Mouse (Mus musculus): ENCODE data around the gene Gng13. TPM values are rescaled to one million over a fixed set of nuclear protein-coding genes. Genes with fewer than 3 reads are reported as not detected.
A peak's percentile ranks its signal among the peaks of the same experiment; 100 is the strongest.
"Not testable (repeated sequence)": the region's sequence is repeated elsewhere in the genome, so short reads cannot be mapped to it uniquely, and the experiment has no call there.

Gng13 gene
- total RNA-seq, 2 experiments from 2014 or later, result 1.8 TPM; not detected in 1

GRCm38 (mm10) chr17:25728009-25728270, 11.0 kb downstream of the Gng13 start:
- no peak for DNase-seq (ENCODE audit: low spot score in 2 of 2)

- peak; percentile 71 to 76 for DNase-seq (ENCODE audit: low spot score in 2 of 2)
Measured at GRCm38 (mm10) chr17:25732082-25732481, 15.1 kb downstream of the Gng13 start.

GRCm38 (mm10) chr17:25735246-25735645, 18.3 kb downstream of the Gng13 start:
- no peak for DNase-seq (ENCODE audit: low spot score in 2 of 2)

- DNase-seq (ENCODE audit: low spot score in 2 of 2), result no peak
Measured at GRCm38 (mm10) chr17:25735745-25736144, 18.8 kb downstream of the Gng13 start, which contains the start of gene Mslnl. Mslnl (plus strand) TSS chr17:25736042.

GRCm38 (mm10) chr17:25738861-25739260, 21.9 kb downstream of the Gng13 start:
- DNase-seq (ENCODE audit: low spot score in 2 of 2), result no peak

GRCm38 (mm10) chr17:25741471-25741870, 24.5 kb downstream of the Gng13 start:
- not testable (repeated sequence) for DNase-seq (ENCODE audit: low spot score in 2 of 2)

GRCm38 (mm10) chr17:25743831-25744230, 26.9 kb downstream of the Gng13 start:
- DNase-seq (ENCODE audit: low spot score in 2 of 2), result no peak

- DNase-seq (ENCODE audit: low spot score in 2 of 2), result no peak
Measured at GRCm38 (mm10) chr17:25744311-25744710, 27.3 kb downstream of the Gng13 start.

- DNase-seq (ENCODE audit: low spot score in 2 of 2), result no peak
Measured at GRCm38 (mm10) chr17:25748238-25748637, 31.3 kb downstream of the Gng13 start.

GRCm38 (mm10) chr17:25749314-25749713, 32.3 kb downstream of the Gng13 start:
- no peak for DNase-seq (ENCODE audit: low spot score in 2 of 2)

- DNase-seq (ENCODE audit: low spot score in 2 of 2), result peak; percentile 64 to 72
Measured at GRCm38 (mm10) chr17:25751446-25751845, 34.5 kb downstream of the Gng13 start.

- no peak for DNase-seq (ENCODE audit: low spot score in 2 of 2)
Measured at GRCm38 (mm10) chr17:25754241-25754640, 37.3 kb downstream of the Gng13 start, which contains the start of gene Msln. Msln (minus strand) TSS chr17:25754378.

GRCm38 (mm10) chr17:25755086-25755485, 38.1 kb downstream of the Gng13 start:
- no peak for DNase-seq (ENCODE audit: low spot score in 2 of 2)

GRCm38 (mm10) chr17:25755627-25756377, 38.8 kb downstream of the Gng13 start:
- DNase-seq (ENCODE audit: low spot score in 2 of 2), result no peak

GRCm38 (mm10) chr17:25756378-25757242, 39.6 kb downstream of the Gng13 start:
- no peak for DNase-seq (ENCODE audit: low spot score in 2 of 2)

- DNase-seq (ENCODE audit: low spot score in 2 of 2), result no peak
Measured at GRCm38 (mm10) chr17:25757691-25758090, 40.7 kb downstream of the Gng13 start.

- no peak for DNase-seq (ENCODE audit: low spot score in 2 of 2)
Measured at GRCm38 (mm10) chr17:25760148-25760547, 43.2 kb downstream of the Gng13 start.

- DNase-seq (ENCODE audit: low spot score in 2 of 2), result no peak
Measured at GRCm38 (mm10) chr17:25761561-25761970, 44.6 kb downstream of the Gng13 start.

GRCm38 (mm10) chr17:25762591-25762990, 45.6 kb downstream of the Gng13 start:
- DNase-seq (ENCODE audit: low spot score in 2 of 2), result no peak

- no peak for DNase-seq (ENCODE audit: low spot score in 2 of 2)
Measured at GRCm38 (mm10) chr17:25765886-25766285, 48.9 kb downstream of the Gng13 start.

Measured in adrenal gland, postnatal 4 days (tissue).